Mouse (Mus musculus) erythroblast, embryonic 14.5 days (primary cell): ENCODE data around the gene Cbx3.

Experiments used
- GATA1 ChIP-seq: IDR thresholded peaks from 2 replicates; pipeline ENCODE4 v1.6.1; 2012; ENCODE audit warnings: low read length, inconsistent platforms, mixed read lengths
- TAL1 ChIP-seq: IDR thresholded peaks from 3 replicates; pipeline ENCODE4 v1.6.1; 2012; ENCODE audit warnings: low read length, inconsistent platforms, mixed read lengths

- TF ChIP-seq GATA1: no peak
- TF ChIP-seq TAL1: no peak
Observed at GRCm38 (mm10) chr6:51471782-51472181, 1.6 kb downstream of the Cbx3 start.
